Mouse (Mus musculus): Measurements from ENCODE around the gene Ppil4. TPM values are rescaled to one million over a fixed set of nuclear protein-coding genes. Genes with fewer than 3 reads are reported as not detected.

Gene Ppil4
- polyA plus RNA-seq, 2 experiments = 9.4 to 20.7 TPM

GRCm38 (mm10) chr10:7863411-7863810, 70.7 kb downstream of the Ppil4 start:
- Histone ChIP-seq H3K27me3 (ENCODE audit: control insufficient read depth, insufficient read depth, low read length) (peaks cover 16% of the 10 kb centered on the region), H3K9me3 (ENCODE audit: control insufficient read depth, low read length) (no peaks in the 10 kb centered on the region), H3K4me1 (replicated peaks; ENCODE audit: control insufficient read depth in 2 of 2, insufficient read depth in 2 of 2, low read length in 1 of 2) (no peaks in the 10 kb centered on the region), H3K27ac (no peak overlapping the region), H3K36me3 (replicated peaks; ENCODE audit: control insufficient read depth, insufficient read depth, low read depth) (no peaks in the 10 kb centered on the region), H3K9ac (replicated peaks) (no peak overlapping the region), H3K4me3 (ENCODE audit: insufficient read depth in 1 of 2, low read depth in 2 of 2, low read length in 2 of 2) (no peak overlapping the region), H3K4me2 (ENCODE audit: low read depth) (no peak overlapping the region)
- WGBS (ENCODE audit: insufficient replicate concordance) = 80% methylated on average over 6 of the region's 6 CpGs
- TF ChIP-seq CTCF (IDR thresholded peaks at IDR 0.05; ENCODE audit: low read depth) (no peak), EP300 (IDR thresholded peaks at IDR 0.05; ENCODE audit: low read depth) (no peak)
- DNase-seq (ENCODE audit: low read depth in 3 of 3, low spot score in 3 of 3) = no peak
- no peak for ATAC-seq (ENCODE audit: insufficient read depth)

DNA sequence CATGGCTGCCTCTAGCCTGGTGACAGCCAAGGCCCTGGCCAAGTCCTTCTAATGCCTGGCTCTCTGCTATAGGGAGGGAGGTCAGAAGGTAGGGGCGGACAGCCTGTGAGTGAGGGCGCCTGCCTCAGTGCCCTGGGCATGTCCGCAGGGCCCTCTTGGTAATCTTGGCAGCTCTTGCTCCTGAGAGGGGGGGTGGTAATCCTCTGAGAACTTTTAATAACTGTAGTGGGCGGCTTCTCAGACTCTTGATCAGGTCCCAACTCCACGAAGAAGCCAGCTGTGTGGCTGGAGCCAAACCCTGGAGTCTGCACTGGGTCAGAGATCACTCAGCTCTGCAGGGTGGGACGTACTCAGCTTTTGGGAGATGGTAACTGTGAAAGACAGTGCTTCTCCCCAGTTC, 71.5 kb downstream of the Ppil4 start:
- ATAC-seq (ENCODE audit: insufficient read depth) (no peak), DNase-seq (ENCODE audit: low read depth in 3 of 3, low spot score in 3 of 3) (no peak)
- 60% methylated on average over 6 of the region's 6 CpGs for WGBS (ENCODE audit: insufficient replicate concordance)
- TF ChIP-seq CTCF (IDR thresholded peaks at IDR 0.05; ENCODE audit: low read depth) (no peak), EP300 (IDR thresholded peaks at IDR 0.05; ENCODE audit: low read depth) (no peak)
- H3K9me3 ChIP-seq (ENCODE audit: control insufficient read depth, low read length) = no peaks in the 10 kb centered on the region
- no peaks in the 10 kb centered on the region for H3K36me3 ChIP-seq (replicated peaks; ENCODE audit: control insufficient read depth, insufficient read depth, low read depth)
- no peak overlapping the region for H3K9ac ChIP-seq (replicated peaks)
- H3K4me2 ChIP-seq (ENCODE audit: low read depth) = no peak overlapping the region
- H3K27me3 ChIP-seq (ENCODE audit: control insufficient read depth, insufficient read depth, low read length) = peaks cover 16% of the 10 kb centered on the region
- H3K4me3 ChIP-seq (ENCODE audit: insufficient read depth in 1 of 2, low read depth in 2 of 2, low read length in 2 of 2) = no peak overlapping the region
- no peaks in the 10 kb centered on the region for H3K4me1 ChIP-seq (replicated peaks; ENCODE audit: control insufficient read depth in 2 of 2, insufficient read depth in 2 of 2, low read length in 1 of 2)
- H3K27ac ChIP-seq = no peak overlapping the region

GRCm38 (mm10) chr10:7864806-7865205, 72.1 kb downstream of the Ppil4 start:
- WGBS (ENCODE audit: insufficient replicate concordance) = 46% methylated on average over 3 of the region's 3 CpGs
- Histone ChIP-seq H3K9me3 (ENCODE audit: control insufficient read depth, low read length) (no peaks in the 10 kb centered on the region), H3K36me3 (replicated peaks; ENCODE audit: control insufficient read depth, insufficient read depth, low read depth) (no peaks in the 10 kb centered on the region), H3K9ac (replicated peaks) (no peak overlapping the region), H3K27ac (no peak overlapping the region), H3K4me1 (replicated peaks; ENCODE audit: control insufficient read depth in 2 of 2, insufficient read depth in 2 of 2, low read length in 1 of 2) (no peaks in the 10 kb centered on the region), H3K27me3 (ENCODE audit: control insufficient read depth, insufficient read depth, low read length) (peaks cover 16% of the 10 kb centered on the region), H3K4me3 (ENCODE audit: insufficient read depth in 1 of 2, low read depth in 2 of 2, low read length in 2 of 2) (no peak overlapping the region), H3K4me2 (ENCODE audit: low read depth) (no peak overlapping the region)
- TF ChIP-seq EP300 (IDR thresholded peaks at IDR 0.05; ENCODE audit: low read depth) = no peak
- no peak for TF ChIP-seq CTCF (IDR thresholded peaks at IDR 0.05; ENCODE audit: low read depth)
- DNase-seq (ENCODE audit: low read depth in 3 of 3, low spot score in 3 of 3) (no peak), ATAC-seq (ENCODE audit: insufficient read depth) (no peak)

- WGBS (ENCODE audit: insufficient replicate concordance) = 17% methylated on average over 50 of the region's 50 CpGs
- TF ChIP-seq CTCF (IDR thresholded peaks at IDR 0.05; ENCODE audit: low read depth) = no peak
- no peak for TF ChIP-seq EP300 (IDR thresholded peaks at IDR 0.05; ENCODE audit: low read depth)
- H3K9me3 ChIP-seq (ENCODE audit: control insufficient read depth, low read length) = no peaks in the 10 kb centered on the region
- H3K36me3 ChIP-seq (replicated peaks; ENCODE audit: control insufficient read depth, insufficient read depth, low read depth) = no peaks in the 10 kb centered on the region
- H3K27me3 ChIP-seq (ENCODE audit: control insufficient read depth, insufficient read depth, low read length) = peaks cover 16% of the 10 kb centered on the region
- DNase-seq (ENCODE audit: low read depth in 3 of 3, low spot score in 3 of 3) (no peak), ATAC-seq (ENCODE audit: insufficient read depth) (no peak)
- H3K4me1 ChIP-seq (replicated peaks; ENCODE audit: control insufficient read depth in 2 of 2, insufficient read depth in 2 of 2, low read length in 1 of 2) = no peaks in the 10 kb centered on the region
- H3K4me3 ChIP-seq (ENCODE audit: insufficient read depth in 1 of 2, low read depth in 2 of 2, low read length in 2 of 2) = 0 out of 4 replicates have a peak overlapping the region, but pooled peaks of 1 of the 2 experiments have one; percentile 16
- no peak overlapping the region for H3K27ac ChIP-seq
- peak overlapping the region; percentile 49 for H3K4me2 ChIP-seq (ENCODE audit: low read depth)
- no peak overlapping the region for H3K9ac ChIP-seq (replicated peaks)
These were observed 74.3 kb downstream of the Ppil4 start for GRCm38 (mm10) chr10:7866762-7867665.

DNA sequence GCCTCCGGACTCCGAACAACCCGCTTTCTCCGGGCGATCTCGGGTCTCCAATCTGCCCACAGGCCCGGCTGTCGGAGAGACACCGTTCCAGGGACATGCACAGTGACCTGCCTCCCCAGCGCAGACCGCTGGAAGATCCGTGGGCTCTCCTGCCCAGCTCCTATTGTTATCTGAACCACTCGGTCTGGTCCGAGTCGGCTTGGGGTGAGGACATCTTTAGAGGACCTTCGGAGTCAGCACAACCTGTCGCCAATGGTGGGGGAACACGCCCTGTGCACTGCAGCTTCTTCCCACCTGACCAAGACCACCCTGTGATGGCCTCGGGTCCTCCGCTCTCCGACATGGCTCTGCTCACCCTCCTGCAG, 75.0 kb downstream of the Ppil4 start:
- Histone ChIP-seq H3K36me3 (replicated peaks; ENCODE audit: control insufficient read depth, insufficient read depth, low read depth) (no peaks in the 10 kb centered on the region), H3K27me3 (ENCODE audit: control insufficient read depth, insufficient read depth, low read length) (peaks cover 16% of the 10 kb centered on the region), H3K9ac (replicated peaks) (no peak overlapping the region), H3K4me2 (ENCODE audit: low read depth) (peak overlapping the region; percentile 49), H3K4me3 (ENCODE audit: insufficient read depth in 1 of 2, low read depth in 2 of 2, low read length in 2 of 2) (no peak overlapping the region), H3K27ac (no peak overlapping the region), H3K4me1 (replicated peaks; ENCODE audit: control insufficient read depth in 2 of 2, insufficient read depth in 2 of 2, low read length in 1 of 2) (no peaks in the 10 kb centered on the region), H3K9me3 (ENCODE audit: control insufficient read depth, low read length) (no peaks in the 10 kb centered on the region)
- ATAC-seq (ENCODE audit: insufficient read depth) (no peak), DNase-seq (ENCODE audit: low read depth in 3 of 3, low spot score in 3 of 3) (no peak)
- WGBS (ENCODE audit: insufficient replicate concordance) = 24% methylated on average over 21 of the region's 21 CpGs
- TF ChIP-seq CTCF (IDR thresholded peaks at IDR 0.05; ENCODE audit: low read depth) (no peak), EP300 (IDR thresholded peaks at IDR 0.05; ENCODE audit: low read depth) (no peak)
